Mouse (Mus musculus): ENCODE measurements around the gene Gpr141. TPM values are rescaled to one million over a fixed set of nuclear protein-coding genes. Genes with fewer than 3 reads are reported as not detected.

Gene Gpr141
- not detected for polyA plus RNA-seq (2017; shearing (Covaris generic))

GRCm38 (mm10) chr13:19824071-19824470, at the start of gene Gpr141:
Gene Gpr141 (minus strand): TSS chr13:19824257.

Other genes with a start within 250 kb of the Gpr141 start
- gene Epdr1, start 204.3 kb downstream of the Gpr141 start, polyA plus RNA-seq (2017; shearing (Covaris generic)) = not detected
- not detected for gene Sfrp4, start 201.2 kb downstream of the Gpr141 start, polyA plus RNA-seq (2017; shearing (Covaris generic))
- not detected for gene Nme8, start 126.5 kb downstream of the Gpr141 start, polyA plus RNA-seq (2017; shearing (Covaris generic))